Mouse (Mus musculus): ENCODE measurements around the gene Dyrk3.

- TF ChIP-seq CTCF (IDR thresholded peaks at IDR 0.05; ENCODE audit: low read depth, low read length) (no peak), GATA1 (IDR thresholded peaks at IDR 0.05; ENCODE audit: borderline replicate concordance, low read length) (no peak), TAL1 (conservative IDR thresholded peaks at IDR 0.05; ENCODE audit: low read depth, low read length) (no peak), POLR2AphosphoS5 (IDR thresholded peaks at IDR 0.05; ENCODE audit: insufficient replicate concordance, low read depth, low read length) (no peak), GATA2 (IDR thresholded peaks at IDR 0.05; ENCODE audit: borderline replicate concordance, low read depth, low read length) (no peak)
Observed at GRCm38 (mm10) chr1:131173001-131173400, 34.9 kb upstream of the Dyrk3 start.
